Mouse (Mus musculus): ENCODE measurements at regions not wholly inside any gene's neighbourhood (a gene's known extent, or its start where the extent isn't known, plus 50 kb on each side); places are given as distances from the start of the nearest gene placed in this dataset.

DNA sequence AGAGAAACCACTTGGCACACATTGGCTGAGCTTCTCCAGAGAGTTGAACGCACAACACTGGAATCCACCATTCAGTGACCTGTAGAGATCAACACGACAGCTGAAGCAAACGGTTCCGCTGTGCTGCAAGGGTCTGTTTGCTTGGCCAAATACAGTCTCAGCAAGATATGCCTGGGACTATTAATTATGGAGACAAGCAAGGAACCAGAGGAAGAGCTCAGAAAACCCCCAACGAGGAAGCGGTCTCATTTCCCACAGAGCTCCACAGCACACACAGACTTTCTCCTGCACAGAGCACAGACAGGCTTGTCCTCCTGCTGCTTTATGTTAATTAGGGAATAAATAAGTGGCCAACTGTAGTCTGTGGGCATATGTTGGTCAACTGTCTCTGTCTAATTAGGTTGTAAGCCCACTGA is 223.4 kb upstream of the Tacr3 start:
- in situ Hi-C loops (cut with MboI), result no loop called here

DNA sequence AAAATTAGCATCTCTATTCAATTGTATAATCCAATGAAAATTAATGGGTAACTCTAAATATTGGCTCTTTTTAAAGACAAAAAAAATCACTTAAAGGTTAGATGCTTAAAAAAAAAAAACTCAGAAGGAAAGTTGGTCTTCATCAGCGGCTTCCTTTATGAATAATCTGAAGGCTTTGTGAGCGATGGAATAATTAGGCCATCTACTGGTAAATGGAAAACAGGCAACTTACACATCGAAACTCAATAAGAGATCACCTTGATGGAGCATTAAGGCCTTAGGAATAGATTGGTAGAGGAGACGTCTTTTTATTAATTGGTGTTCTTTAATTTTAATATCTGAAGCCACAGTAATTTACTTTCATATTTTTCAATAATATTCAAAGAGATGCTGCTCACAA is 218.6 kb upstream of the Tacr3 start:
- in situ Hi-C loops (cut with MboI), result no loop called here

DNA sequence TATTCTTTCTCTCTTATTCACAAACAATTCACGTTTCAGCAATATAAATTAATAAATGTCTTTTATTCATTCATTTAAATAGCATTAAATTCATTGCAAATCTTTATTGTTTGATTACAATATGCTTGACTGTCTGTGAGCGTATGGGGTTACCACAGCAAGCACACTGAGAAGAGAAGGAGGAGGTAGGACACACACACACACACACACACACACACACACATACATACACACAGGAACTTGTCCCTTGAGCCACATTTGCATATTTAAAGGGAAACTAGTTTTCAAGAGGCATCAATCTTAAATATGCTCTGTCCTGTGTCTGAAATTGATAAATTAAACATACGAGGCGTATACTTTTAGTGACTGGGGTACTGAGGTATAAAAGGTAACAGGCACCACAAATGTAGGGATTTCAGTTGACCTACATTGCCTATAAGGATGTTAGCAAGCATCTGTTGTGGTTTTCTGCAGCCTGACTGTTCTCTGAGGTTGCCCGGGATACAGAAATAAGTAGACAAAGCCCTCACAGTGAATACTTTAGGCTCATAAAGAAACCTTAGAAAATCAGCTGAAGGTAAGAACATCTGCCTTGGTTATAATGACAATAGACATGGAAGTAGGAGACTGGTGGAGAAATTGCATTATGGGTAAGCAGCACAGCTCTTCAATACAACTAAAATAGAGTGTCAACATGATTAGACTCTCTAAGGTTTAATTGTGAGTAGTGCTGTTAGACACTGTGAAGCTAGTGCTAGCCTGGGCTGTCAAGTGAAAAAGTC is 217.1 kb upstream of the Tacr3 start:
- in situ Hi-C loops (cut with MboI), result no loop called here

DNA sequence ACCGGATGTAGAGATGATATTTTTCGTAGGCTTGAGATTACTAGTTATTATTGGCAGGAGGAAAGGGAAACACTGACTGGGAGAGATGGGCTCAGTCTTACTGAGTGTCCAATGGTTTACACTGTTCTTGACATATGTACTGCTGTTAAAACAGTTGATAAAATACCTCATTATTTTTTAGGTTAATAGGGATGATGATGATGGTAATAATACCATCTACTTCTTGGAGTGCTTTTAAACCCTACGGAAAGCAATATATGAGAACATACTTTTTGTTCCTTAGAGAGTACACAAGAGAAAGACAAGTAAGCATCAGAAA is 216.6 kb upstream of the Tacr3 start:
- in situ Hi-C loops (cut with MboI), result no loop called here

DNA sequence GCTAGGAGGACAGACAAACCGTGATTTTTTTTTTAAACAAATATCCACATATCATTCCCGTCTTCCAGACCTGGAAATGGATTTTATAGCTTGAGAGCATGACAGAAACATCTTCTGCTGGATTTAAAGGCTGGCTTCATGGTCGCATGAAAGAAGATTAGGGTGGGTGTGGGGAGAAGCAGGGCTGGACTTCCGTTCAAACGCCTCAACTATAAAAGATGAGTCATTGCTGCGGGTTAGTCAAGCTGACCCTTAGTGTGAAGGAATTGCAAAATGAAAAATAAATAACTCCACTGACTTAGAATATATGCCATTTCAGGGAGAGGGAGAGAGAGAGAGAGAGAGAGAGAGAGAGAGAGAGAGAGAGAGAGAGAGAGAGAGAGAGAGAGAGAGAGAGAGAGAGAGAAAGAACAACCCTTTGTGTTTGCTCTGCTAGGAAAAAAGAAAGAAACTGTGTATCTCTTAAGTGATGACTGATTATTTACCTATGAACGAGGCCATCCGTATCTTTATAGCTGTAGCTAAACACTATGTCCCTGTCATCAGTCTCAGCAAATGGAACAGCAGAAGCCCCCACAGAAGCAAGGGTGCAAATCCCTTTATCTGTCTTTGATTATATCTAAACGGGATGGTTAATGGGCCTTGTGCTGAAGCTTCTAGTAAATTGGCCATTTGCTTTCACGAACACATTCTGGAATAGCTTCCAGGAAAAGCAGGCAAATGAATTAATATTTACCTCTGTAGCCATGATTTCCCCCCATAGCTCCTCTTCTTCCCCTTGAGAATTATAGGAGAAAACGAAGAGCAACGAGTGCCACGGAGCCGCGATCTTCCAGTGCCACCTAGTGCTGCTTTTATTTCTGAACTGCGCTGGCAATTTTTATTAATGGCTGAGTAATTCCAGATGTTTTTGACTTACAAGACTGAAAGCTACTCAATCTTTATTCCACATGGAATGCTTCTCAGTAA is 199.4 kb upstream of the Tacr3 start:
- in situ Hi-C loops (cut with MboI), result no loop called here

DNA sequence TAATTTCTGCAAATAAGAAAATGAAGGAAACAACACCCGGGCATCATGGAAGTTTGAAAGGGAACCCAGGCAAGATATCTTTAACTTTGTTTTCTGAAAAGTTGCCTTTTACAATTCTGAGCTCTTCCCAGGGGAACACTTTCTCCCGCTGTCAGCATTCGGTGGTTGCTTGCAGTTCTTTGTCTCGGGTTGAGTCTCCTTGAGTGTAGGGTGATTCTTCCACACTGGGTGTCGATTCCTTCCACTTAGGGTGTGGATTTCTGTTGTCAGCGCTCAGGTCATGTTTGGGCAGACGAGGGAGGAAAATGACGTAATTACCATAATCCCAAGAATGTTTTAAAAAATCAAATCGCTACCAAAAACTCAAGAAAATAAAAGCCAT is 198.7 kb upstream of the Tacr3 start:
- in situ Hi-C loops (cut with MboI), result no loop called here

DNA sequence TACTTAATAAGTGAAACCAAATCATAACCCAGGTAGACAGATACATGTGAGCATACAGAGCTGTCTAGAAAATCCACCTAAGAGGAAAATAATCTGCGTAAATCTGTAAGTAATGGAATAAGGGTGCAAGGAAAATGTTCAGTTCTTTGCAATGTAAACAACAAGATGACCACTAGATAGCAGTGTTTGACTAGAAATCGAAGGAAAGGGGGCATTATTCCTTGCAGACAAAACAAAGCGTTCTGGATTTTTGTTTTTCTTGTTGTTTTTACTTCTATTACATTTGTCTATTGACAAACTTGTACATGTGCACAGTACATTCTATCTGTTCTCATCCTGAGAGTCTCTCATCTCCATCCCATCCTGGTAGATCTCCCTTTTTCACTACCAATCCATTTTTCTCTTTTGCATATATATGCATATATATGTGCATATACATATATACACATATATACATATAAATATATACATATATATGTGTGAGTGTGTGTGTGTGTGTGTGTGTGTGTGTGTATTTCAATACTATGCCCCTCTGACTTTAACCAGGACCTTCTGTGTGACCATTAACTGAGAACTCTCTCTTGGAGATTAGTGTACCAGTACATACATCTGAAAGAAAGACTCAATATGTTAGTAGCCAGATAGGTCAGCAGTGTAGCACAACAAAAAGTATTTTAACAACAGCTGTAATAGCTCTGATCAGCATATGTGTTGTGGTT is 179.9 kb upstream of the Tacr3 start:
- in situ Hi-C loops (cut with MboI), result loop anchor here (5.0 kb wide), 1 partner anchor 558 kb away; no protein-coding TSS in a partner anchor

DNA sequence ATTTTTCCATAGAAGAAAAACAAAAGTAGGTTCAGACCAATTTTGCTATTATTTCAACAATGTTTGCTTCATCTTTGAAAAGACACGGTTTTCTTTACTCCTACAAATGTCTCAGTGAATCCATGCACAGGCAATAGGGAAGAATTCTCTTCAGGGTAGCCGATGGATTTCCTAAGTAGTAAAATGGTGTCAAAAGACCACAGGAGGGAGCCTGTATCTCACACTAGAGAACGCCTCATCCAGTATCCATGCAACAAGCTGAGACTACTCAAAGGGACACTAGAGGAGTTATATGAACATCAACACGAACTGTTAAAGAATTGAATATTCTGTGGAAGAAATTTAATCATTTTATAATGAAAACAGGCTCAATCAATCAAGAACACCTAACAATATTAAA is 174.8 kb upstream of the Tacr3 start:
- in situ Hi-C loops (cut with MboI), result no loop called here

DNA sequence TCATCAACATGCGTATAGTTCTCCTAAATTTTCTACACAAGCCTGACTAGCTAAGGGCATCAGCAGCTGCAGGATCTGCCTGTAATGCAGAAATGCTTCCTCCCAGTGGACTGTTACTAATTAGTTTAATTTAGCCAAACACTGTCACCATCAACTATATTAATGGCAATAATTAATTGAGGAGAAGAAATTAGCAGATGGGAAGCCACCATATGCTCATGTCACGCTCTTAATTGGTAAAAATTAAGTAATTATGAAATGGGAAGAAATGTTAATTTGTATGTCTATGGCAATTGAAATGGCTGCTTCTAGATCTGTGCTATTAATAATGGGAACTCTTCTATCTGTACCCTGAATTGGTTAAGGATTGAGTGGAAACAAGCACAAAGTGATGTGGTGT is 133.9 kb upstream of the Tacr3 start:
- in situ Hi-C loops (cut with MboI), result no loop called here

DNA sequence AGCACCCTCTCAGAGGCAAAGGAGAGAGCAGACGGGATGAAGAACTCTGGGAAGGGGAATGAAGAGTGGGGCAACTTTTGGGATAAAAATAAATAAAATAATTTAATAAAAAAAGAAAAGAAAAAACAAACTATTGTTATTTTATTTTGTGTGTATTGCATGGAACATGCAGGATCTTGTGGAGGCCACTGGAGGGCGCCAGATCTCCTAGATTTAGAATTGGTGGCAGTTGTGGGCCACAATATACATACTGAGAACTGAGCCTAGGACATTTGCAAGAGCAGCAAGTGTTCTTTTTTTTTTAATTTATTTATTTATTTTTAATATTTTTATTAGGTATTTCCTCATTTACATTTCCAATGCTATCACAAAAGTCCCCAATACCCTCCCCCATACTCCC is 110.2 kb upstream of the Tacr3 start:
- in situ Hi-C loops (cut with MboI), result loop anchor here (25.0 kb wide), 1 partner anchor 494 kb away; the partner anchor contains the start of gene Cenpe

DNA sequence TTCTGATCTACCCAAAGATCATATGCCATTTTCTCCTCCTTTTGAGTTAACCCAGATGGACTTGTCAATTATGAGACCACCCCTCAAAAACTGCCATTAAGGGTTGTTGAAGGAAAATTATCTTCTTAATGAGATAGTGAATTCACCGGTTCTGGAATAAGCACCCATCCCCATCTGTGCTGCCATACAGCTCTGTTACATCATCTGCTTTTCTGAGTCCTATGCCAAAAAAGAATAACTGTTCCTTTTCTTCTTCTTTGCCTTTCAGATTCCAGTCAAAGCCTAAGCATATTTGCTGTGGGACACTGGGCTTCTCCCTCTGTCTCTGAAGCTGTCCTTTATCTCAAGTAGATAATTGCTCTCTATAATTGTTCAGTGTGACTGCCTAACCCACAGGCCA is 93.1 kb upstream of the Tacr3 start:
- in situ Hi-C loops (cut with MboI), result no loop called here

DNA sequence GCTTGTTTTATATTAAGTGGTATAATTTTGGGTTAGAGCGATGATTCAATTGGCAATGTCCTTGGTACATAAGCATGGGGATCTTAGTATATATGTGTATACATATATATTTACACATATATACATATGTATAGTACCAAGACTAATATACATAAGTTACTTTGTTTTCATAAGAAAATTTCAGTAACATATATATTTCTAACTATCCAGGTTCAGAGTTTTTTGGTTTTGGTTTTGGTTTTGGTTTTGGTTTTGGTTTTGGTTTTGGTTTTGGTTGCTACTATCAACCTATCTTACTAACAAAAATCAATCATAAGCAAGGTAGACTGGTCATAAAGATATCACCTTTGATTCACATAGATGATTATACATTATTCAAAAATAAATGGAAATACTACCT is 67.7 kb upstream of the Tacr3 start:
- in situ Hi-C loops (cut with MboI), result no loop called here

DNA sequence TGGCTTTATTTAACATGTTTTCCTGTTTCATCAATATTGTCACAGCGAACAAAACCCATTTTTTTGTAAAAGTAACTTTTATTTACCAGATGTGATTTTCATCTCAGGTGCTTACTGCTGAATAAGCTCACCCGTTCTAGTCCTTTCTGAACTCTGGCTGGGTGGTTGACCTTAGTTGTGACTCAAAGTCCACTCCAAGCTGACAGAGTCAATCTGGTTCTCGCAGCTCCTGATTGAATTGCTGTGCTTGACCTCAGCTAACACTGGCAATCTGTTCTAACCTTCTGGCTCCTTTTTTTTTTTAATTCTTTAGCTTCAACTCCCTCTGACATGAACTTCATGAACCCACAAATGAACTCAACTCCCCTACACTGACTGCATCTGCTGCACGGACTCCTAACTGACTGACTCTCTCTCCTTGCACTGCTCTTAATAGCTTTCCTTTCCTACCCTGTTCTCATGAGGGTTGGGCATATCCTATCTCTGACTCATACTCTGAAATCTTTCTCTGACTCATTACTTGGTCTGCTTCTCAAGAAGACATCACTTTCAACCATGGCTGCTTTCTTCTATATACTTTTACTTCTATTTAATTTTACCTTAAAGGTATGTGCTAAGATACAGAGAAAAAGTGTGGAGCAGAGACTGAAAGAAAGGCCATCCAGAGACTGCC is 65.4 kb upstream of the Tacr3 start:
- in situ Hi-C loops (cut with MboI), result no loop called here
